Mouse (Mus musculus) adipose tissue, adult 10 weeks (tissue): ENCODE data around the gene Ildr2. TPM values are rescaled to one million over a fixed set of nuclear protein-coding genes. Genes with fewer than 3 reads are reported as not detected.

ENCODE experiments used
- polyA plus RNA-seq: library from polyadenylated mRNA; stranded (reverse); fragments of 350-450 nt; fragmentation: Illumina TruSeq; extraction: RNeasy Lipid Tissue Mini Kit (QIAGEN cat#74804); gene quantifications from one replicate; pipeline ENCODE4 v1.2.3, GENCODE M21; 2014; ENCODE audit warnings: low read depth, low replicate concordance

Ildr2 gene
- polyA plus RNA-seq = 11.8 TPM

DNA sequence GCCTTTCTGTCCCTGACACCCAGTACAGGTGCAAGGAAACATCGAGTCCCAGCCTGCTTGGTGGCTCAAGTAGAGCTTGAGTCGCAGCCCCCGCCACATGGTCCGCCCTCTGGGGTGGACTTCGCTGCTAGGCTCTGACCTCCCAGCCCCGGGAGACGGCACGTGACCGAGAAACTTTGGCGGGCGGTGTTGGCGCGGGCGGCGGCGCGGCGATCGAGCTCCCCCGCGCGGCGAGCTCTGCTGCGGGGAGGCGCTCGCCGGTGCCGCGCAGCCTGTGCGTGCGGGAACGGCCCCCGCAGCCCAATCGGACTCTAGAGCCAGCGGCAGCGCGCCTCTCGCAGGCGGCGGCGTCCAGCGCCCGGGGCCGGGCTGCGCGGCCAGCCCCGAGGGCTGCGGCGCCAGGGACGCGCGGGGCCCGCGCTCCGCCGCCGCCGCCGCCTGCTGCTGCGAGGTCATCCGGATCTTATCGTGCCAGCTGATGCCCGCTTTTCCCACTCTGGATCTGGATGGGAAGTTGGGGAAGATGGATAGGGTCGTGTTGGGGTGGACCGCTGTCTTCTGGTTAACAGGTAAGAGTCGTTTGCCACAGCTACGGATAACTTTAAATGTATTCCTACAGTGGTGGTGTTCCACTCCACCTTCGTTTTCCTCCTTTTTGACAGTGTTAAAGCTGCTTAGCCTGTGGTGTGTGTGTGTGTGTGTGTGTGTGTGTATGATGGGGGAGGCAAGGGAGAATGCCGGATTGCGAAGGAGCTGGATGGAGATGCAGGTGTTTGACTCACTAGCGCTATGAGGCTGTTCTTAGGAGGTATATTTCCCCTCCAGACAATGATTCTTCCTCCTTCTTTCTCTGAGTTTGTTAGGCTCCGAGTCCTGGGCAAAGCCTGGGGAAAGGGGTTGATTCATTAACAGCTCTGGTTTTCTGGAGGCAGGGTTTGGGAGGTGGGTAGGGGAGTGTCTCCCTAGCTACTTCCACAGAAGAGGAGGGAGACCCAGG, at the start of gene Ildr2:
Gene Ildr2 (plus strand): TSS at position 242 of the 997 bp plus-strand sequence.

DNA sequence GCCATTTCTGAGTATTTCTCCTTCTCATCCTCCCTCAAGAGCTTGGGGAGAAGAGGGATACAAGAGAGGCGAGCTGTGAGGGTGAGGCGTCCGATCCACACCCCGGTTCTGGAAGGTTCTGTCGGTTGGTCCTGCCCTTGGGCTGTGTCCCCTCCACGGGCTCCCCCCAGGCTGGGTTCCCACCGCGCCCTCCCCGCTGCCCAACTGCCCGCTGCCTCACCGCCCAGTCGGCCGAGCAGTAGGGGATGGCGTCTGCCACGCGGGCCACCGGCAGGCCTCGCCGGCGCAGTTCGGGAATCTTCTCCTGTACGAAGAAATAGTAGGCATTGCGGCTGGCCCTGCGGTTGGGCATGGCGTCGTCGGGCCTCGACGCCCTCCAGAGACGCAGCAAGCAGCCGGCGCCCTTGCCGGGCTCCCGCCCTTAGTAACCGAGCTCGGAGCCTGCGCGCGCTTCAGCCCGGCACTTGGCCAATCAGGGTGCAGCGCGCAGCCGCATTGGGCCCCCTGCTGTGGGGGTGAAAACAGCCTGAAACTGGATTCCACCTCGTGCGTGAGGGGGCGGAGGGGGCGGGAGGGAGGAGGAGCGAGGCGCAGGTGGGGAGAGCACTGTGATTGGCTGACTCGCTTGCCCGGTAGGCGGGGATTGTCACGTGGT, 15.5 kb upstream of the Ildr2 start, which contains the start of gene Mael:
Gene Mael (minus strand): TSS at position 433 of the 655 bp plus-strand sequence.

Other genes with a start within 250 kb of the Ildr2 start
- gene Dusp27, start 126.2 kb upstream of the Ildr2 start, polyA plus RNA-seq = 1.0 TPM
- 2.0 TPM for gene Gpa33, start 123.9 kb upstream of the Ildr2 start, polyA plus RNA-seq
- gene Mael, start 15.4 kb upstream of the Ildr2 start, polyA plus RNA-seq = 19.1 TPM
- gene Tada1, start 125.0 kb downstream of the Ildr2 start, polyA plus RNA-seq = 18.7 TPM
- gene Pogk, start 155.7 kb downstream of the Ildr2 start, polyA plus RNA-seq = 17.6 TPM
- gene Gm4846, start 243.4 kb downstream of the Ildr2 start, polyA plus RNA-seq = 1,100 TPM